Mouse (Mus musculus): ENCODE measurements around the gene Ccdc88c.

- TF ChIP-seq CTCF (IDR thresholded peaks at IDR 0.05; ENCODE audit: extremely low read depth, insufficient read depth, low read length) (peak; percentile 88), POLR2A (IDR thresholded peaks at IDR 0.05; ENCODE audit: extremely low read depth, insufficient read depth, low read length) (no peak)
These were observed 70.8 kb downstream of the Ccdc88c start for GRCm38 (mm10) chr12:100958006-100958405.
